Mouse (Mus musculus): ENCODE measurements around the gene Rgs3. TPM values are rescaled to one million over a fixed set of nuclear protein-coding genes. Genes with fewer than 3 reads are reported as not detected.

The Rgs3 gene
- 66.9 and 82.1 TPM in 2 replicates for polyA plus RNA-seq (2015; fragmentation: Nextera tagmentation; extraction: Ambion mirVana)

- ATAC-seq, result no peak
- no peaks in the 10 kb centered on the region for H3K36me3 ChIP-seq (ENCODE audit: control insufficient read depth, insufficient read depth, low read length)
- no peak within 1 kb of the TSS for H3K4me3 ChIP-seq (ENCODE audit: low read depth, low read length)
- H3K27ac ChIP-seq (ENCODE audit: low read length), result no peak within 1 kb of the TSS
- no peaks in the 10 kb centered on the region for H3K9me3 ChIP-seq (replicated peaks; ENCODE audit: control insufficient read depth, low read length, poor library complexity, severe bottlenecking)
- no peak within 1 kb of the TSS for H3K4me2 ChIP-seq (ENCODE audit: low read length)
- H3K9ac ChIP-seq (ENCODE audit: low read depth, low read length), result no peak within 1 kb of the TSS
- no peaks in the 10 kb centered on the region for H3K27me3 ChIP-seq (ENCODE audit: control insufficient read depth, insufficient read depth, low read depth, low read length)
- 73% methylated on average over 6 of the region's 6 CpGs for WGBS
- H3K4me1 ChIP-seq (ENCODE audit: control insufficient read depth, insufficient read depth, low read length), result 0 out of 2 replicates have a peak, but pooled peaks cover 5% of the 10 kb centered on the region
These were observed at the start of gene Rgs3 for GRCm38 (mm10) chr4:62559797-62560329. Rgs3 (plus strand) TSS chr4:62559847.

- 91% methylated on average over 11 of the region's 11 CpGs for WGBS
- Histone ChIP-seq H3K9ac (ENCODE audit: low read depth, low read length) (no peak overlapping the region), H3K36me3 (ENCODE audit: control insufficient read depth, insufficient read depth, low read length) (peaks cover 36% of the 10 kb centered on the region), H3K4me3 (ENCODE audit: low read depth, low read length) (no peak overlapping the region), H3K9me3 (replicated peaks; ENCODE audit: control insufficient read depth, low read length, poor library complexity, severe bottlenecking) (no peaks in the 10 kb centered on the region), H3K27me3 (ENCODE audit: control insufficient read depth, insufficient read depth, low read depth, low read length) (no peaks in the 10 kb centered on the region), H3K27ac (ENCODE audit: low read length) (no peak overlapping the region), H3K4me2 (ENCODE audit: low read length) (no peak overlapping the region), H3K4me1 (ENCODE audit: control insufficient read depth, insufficient read depth, low read length) (no peaks in the 10 kb centered on the region)
- no peak for ATAC-seq
These were observed 49.7 kb upstream of the Rgs3 start for GRCm38 (mm10) chr4:62509946-62510345.

DNA sequence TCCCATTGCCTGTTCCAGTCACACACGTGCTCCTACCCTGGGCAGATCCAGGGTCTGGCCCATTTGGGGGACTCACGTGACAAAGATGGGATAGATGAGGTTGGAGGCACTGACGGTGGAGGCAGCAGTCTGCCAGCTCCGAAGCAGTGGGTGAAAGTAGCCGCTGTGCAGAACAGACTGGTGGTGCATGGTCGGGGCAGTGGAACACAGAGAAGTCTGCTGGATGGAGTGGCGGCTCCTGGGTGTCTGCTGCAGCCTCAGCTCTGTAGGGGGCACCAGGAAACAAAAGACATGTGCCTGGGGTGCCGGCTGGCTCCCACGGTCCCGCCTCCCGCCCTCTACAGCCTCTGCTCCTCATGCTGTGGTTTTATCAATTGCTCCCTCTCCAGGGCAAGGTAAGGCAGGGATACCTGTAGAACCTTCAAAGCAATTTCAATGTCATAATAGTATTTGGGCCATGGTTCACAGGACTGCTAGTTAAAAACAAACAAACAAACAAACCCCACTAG lies 45.6 kb upstream of the Rgs3 start:
- no peaks in the 10 kb centered on the region for H3K9me3 ChIP-seq (replicated peaks; ENCODE audit: control insufficient read depth, low read length, poor library complexity, severe bottlenecking)
- 51% methylated on average over 11 of the region's 11 CpGs for WGBS
- no peak for ATAC-seq
- peaks cover 11% of the 10 kb centered on the region for H3K4me1 ChIP-seq (ENCODE audit: control insufficient read depth, insufficient read depth, low read length)
- no peak overlapping the region for H3K27ac ChIP-seq (ENCODE audit: low read length)
- no peak overlapping the region for H3K9ac ChIP-seq (ENCODE audit: low read depth, low read length)
- no peaks in the 10 kb centered on the region for H3K27me3 ChIP-seq (ENCODE audit: control insufficient read depth, insufficient read depth, low read depth, low read length)
- H3K36me3 ChIP-seq (ENCODE audit: control insufficient read depth, insufficient read depth, low read length), result peaks cover 26% of the 10 kb centered on the region
- H3K4me2 ChIP-seq (ENCODE audit: low read length), result no peak overlapping the region
- H3K4me3 ChIP-seq (ENCODE audit: low read depth, low read length), result no peak overlapping the region

DNA sequence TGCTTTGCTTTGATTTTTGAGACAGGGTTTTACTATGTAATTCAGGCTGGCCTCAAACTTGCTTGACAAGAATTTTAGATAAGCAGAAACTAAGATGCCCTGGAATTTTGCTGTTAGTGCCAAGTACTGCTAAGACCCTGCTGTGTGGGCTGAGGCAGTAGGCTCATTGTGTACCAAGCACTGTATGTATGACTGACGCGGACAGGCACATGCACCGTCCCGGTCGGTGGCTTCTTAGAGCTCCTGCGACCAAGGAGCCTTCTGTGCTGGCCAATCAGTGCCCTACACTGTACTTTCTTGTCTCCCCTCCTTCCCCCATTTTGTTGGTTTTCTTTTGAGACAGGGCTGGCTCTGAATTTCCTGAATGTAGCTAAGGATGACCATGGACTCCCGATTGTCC lies 44.7 kb upstream of the Rgs3 start:
- no peak for ATAC-seq
- no peaks in the 10 kb centered on the region for H3K27me3 ChIP-seq (ENCODE audit: control insufficient read depth, insufficient read depth, low read depth, low read length)
- no peaks in the 10 kb centered on the region for H3K9me3 ChIP-seq (replicated peaks; ENCODE audit: control insufficient read depth, low read length, poor library complexity, severe bottlenecking)
- H3K9ac ChIP-seq (ENCODE audit: low read depth, low read length), result no peak overlapping the region
- H3K4me2 ChIP-seq (ENCODE audit: low read length), result no peak overlapping the region
- H3K4me3 ChIP-seq (ENCODE audit: low read depth, low read length), result no peak overlapping the region
- H3K27ac ChIP-seq (ENCODE audit: low read length), result no peak overlapping the region
- peaks cover 13% of the 10 kb centered on the region for H3K4me1 ChIP-seq (ENCODE audit: control insufficient read depth, insufficient read depth, low read length)
- H3K36me3 ChIP-seq (ENCODE audit: control insufficient read depth, insufficient read depth, low read length), result peaks cover 19% of the 10 kb centered on the region
- WGBS, result 78% methylated on average over 7 of the region's 7 CpGs

DNA sequence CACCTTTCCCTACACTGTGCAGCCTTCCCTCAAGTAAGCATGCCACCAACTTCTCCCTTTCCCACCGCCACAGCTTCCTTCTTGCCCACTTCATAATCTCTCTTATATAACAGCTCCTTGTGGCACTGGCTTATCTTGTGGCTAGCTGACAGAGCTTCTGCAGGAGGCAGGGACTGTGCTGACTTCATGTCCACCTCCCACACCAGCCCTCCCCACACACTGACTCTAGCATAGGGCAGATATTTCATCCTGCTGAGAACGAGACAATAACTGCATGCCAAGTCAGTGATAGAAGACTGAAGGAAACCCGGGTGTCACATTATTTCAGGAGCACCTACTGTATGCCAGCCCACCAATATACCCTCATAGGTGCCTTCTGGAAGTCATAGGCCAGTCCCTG lies 44.2 kb upstream of the Rgs3 start:
- Histone ChIP-seq H3K4me1 (ENCODE audit: control insufficient read depth, insufficient read depth, low read length) (peaks cover 16% of the 10 kb centered on the region), H3K4me3 (ENCODE audit: low read depth, low read length) (no peak overlapping the region), H3K27me3 (ENCODE audit: control insufficient read depth, insufficient read depth, low read depth, low read length) (no peaks in the 10 kb centered on the region), H3K27ac (ENCODE audit: low read length) (no peak overlapping the region), H3K9me3 (replicated peaks; ENCODE audit: control insufficient read depth, low read length, poor library complexity, severe bottlenecking) (no peaks in the 10 kb centered on the region), H3K36me3 (ENCODE audit: control insufficient read depth, insufficient read depth, low read length) (peaks cover 16% of the 10 kb centered on the region), H3K9ac (ENCODE audit: low read depth, low read length) (no peak overlapping the region), H3K4me2 (ENCODE audit: low read length) (no peak overlapping the region)
- no peak for ATAC-seq
- WGBS, result 88% methylated on average over 3 of the region's 3 CpGs

GRCm38 (mm10) chr4:62516079-62516478 lies 43.6 kb upstream of the Rgs3 start:
- Histone ChIP-seq H3K36me3 (ENCODE audit: control insufficient read depth, insufficient read depth, low read length) (peaks cover 10% of the 10 kb centered on the region), H3K27ac (ENCODE audit: low read length) (no peak overlapping the region), H3K4me2 (ENCODE audit: low read length) (no peak overlapping the region), H3K9me3 (replicated peaks; ENCODE audit: control insufficient read depth, low read length, poor library complexity, severe bottlenecking) (no peaks in the 10 kb centered on the region), H3K9ac (ENCODE audit: low read depth, low read length) (no peak overlapping the region), H3K4me3 (ENCODE audit: low read depth, low read length) (no peak overlapping the region), H3K27me3 (ENCODE audit: control insufficient read depth, insufficient read depth, low read depth, low read length) (no peaks in the 10 kb centered on the region), H3K4me1 (ENCODE audit: control insufficient read depth, insufficient read depth, low read length) (peaks cover 18% of the 10 kb centered on the region)
- no peak for ATAC-seq
- WGBS, result 52% methylated on average over 2 of the region's 2 CpGs

DNA sequence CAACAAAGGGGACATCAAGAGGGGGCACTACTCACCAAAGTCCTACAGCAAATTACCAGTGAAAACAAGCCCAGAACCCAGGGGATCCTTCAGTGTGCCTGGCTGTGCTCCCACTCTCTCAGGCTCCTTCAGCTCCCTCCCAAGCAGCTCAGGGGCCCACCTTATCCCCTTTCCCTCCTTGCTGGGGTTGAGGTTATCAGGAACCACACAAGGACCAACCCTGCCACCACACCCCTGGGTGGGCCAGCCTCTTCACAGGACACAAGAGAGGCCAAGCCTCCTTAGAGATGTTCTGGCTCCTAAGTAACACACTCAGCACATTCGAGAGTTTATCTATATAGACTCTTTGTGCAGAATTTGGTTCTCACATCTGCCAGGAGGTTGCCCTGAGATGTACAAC lies 43.1 kb upstream of the Rgs3 start:
- peak overlapping the region; percentile 47; the same call in 1 of the 2 replicates for H3K27ac ChIP-seq (ENCODE audit: low read length)
- no peak overlapping the region for H3K4me2 ChIP-seq (ENCODE audit: low read length)
- no peak overlapping the region for H3K4me3 ChIP-seq (ENCODE audit: low read depth, low read length)
- WGBS, result 88% methylated on average over 1 of the region's 1 CpGs
- no peaks in the 10 kb centered on the region for H3K27me3 ChIP-seq (ENCODE audit: control insufficient read depth, insufficient read depth, low read depth, low read length)
- H3K4me1 ChIP-seq (ENCODE audit: control insufficient read depth, insufficient read depth, low read length), result peaks cover 18% of the 10 kb centered on the region
- no peaks in the 10 kb centered on the region for H3K9me3 ChIP-seq (replicated peaks; ENCODE audit: control insufficient read depth, low read length, poor library complexity, severe bottlenecking)
- H3K9ac ChIP-seq (ENCODE audit: low read depth, low read length), result no peak overlapping the region
- ATAC-seq, result no peak
- H3K36me3 ChIP-seq (ENCODE audit: control insufficient read depth, insufficient read depth, low read length), result peaks cover 10% of the 10 kb centered on the region

GRCm38 (mm10) chr4:62517046-62517445 lies 42.6 kb upstream of the Rgs3 start:
- no peak overlapping the region for H3K9ac ChIP-seq (ENCODE audit: low read depth, low read length)
- 97% methylated on average over 8 of the region's 8 CpGs for WGBS

GRCm38 (mm10) chr4:62517538-62518415 lies 41.9 kb upstream of the Rgs3 start:
- Histone ChIP-seq H3K4me2 (ENCODE audit: low read length) (no peak overlapping the region), H3K4me1 (ENCODE audit: control insufficient read depth, insufficient read depth, low read length) (peaks cover 18% of the 10 kb centered on the region), H3K27me3 (ENCODE audit: control insufficient read depth, insufficient read depth, low read depth, low read length) (no peaks in the 10 kb centered on the region), H3K9me3 (replicated peaks; ENCODE audit: control insufficient read depth, low read length, poor library complexity, severe bottlenecking) (no peaks in the 10 kb centered on the region), H3K4me3 (ENCODE audit: low read depth, low read length) (no peak overlapping the region), H3K27ac (ENCODE audit: low read length) (no peak overlapping the region), H3K9ac (ENCODE audit: low read depth, low read length) (no peak overlapping the region), H3K36me3 (ENCODE audit: control insufficient read depth, insufficient read depth, low read length) (peaks cover 5% of the 10 kb centered on the region)
- WGBS, result 87% methylated on average over 10 of the region's 10 CpGs
- no peak for ATAC-seq

More at GRCm38 (mm10) chr4:62517046-62517445, 42.6 kb upstream of the Rgs3 start:
- Histone ChIP-seq H3K27me3 (ENCODE audit: control insufficient read depth, insufficient read depth, low read depth, low read length) (no peaks in the 10 kb centered on the region), H3K4me3 (ENCODE audit: low read depth, low read length) (no peak overlapping the region), H3K27ac (ENCODE audit: low read length) (no peak overlapping the region), H3K36me3 (ENCODE audit: control insufficient read depth, insufficient read depth, low read length) (peaks cover 10% of the 10 kb centered on the region), H3K9me3 (replicated peaks; ENCODE audit: control insufficient read depth, low read length, poor library complexity, severe bottlenecking) (no peaks in the 10 kb centered on the region), H3K4me2 (ENCODE audit: low read length) (no peak overlapping the region), H3K4me1 (ENCODE audit: control insufficient read depth, insufficient read depth, low read length) (peaks cover 18% of the 10 kb centered on the region)
- no peak for ATAC-seq
